Mouse (Mus musculus): ENCODE data around the gene Rbm20.

GRCm38 (mm10) chr19:53791751-53792720 is 114.9 kb downstream of the Rbm20 start:
- TF ChIP-seq CTCF (IDR thresholded peaks at IDR 0.05; ENCODE audit: low read depth, low read length) (no peak), GATA2 (IDR thresholded peaks at IDR 0.05; ENCODE audit: borderline replicate concordance, low read depth, low read length) (no peak), GATA1 (IDR thresholded peaks at IDR 0.05; ENCODE audit: borderline replicate concordance, low read length) (no peak), TAL1 (conservative IDR thresholded peaks at IDR 0.05; ENCODE audit: low read depth, low read length) (no peak)

Data from G1E (cell line).